Mouse (Mus musculus): ENCODE data around the gene Prepl. TPM values are rescaled to one million over a fixed set of nuclear protein-coding genes. Genes with fewer than 3 reads are reported as not detected.

The Prepl gene
- total RNA-seq (2021) (10 to 100 TPM; 39.5 to 39.9 TPM), polyA plus RNA-seq (2012; rRNA removed) (2.8 and 3.7 TPM in 2 replicates)
- long read RNA-seq, transcript Prepl-201 (14 exons, 3,255 nt): major isoform, 14 of 24 reads
- long read RNA-seq, partial matches to known transcripts: 3 of 24 reads
- long read RNA-seq, other reads (novel, unspliced or antisense): 3 of 24 reads

GRCm38 (mm10) chr17:85090120-85091099 lies at the start of gene Prepl, which contains the start of gene Camkmt:
Gene Prepl (minus strand): TSS chr17:85090241.
Gene Camkmt (plus strand): TSS chr17:85090552.
- peak; percentile 97 for DNase-seq

GRCm38 (mm10) chr17:85138393-85138792 lies 48.4 kb upstream of the Prepl start:
- DNase-seq: no peak

- DNase-seq: peak; percentile 43
Observed at GRCm38 (mm10) chr17:85116643-85117042, 26.6 kb upstream of the Prepl start.

- DNase-seq: no peak
Observed at GRCm38 (mm10) chr17:85113441-85113840, 23.4 kb upstream of the Prepl start.

- DNase-seq: no peak
Observed at GRCm38 (mm10) chr17:85110640-85111039, 20.6 kb upstream of the Prepl start.

GRCm38 (mm10) chr17:85103310-85103709 lies 13.3 kb upstream of the Prepl start:
- DNase-seq: peak; percentile 33

GRCm38 (mm10) chr17:85101751-85102150 lies 11.7 kb upstream of the Prepl start:
- DNase-seq: no peak

GRCm38 (mm10) chr17:85100232-85100631 lies 10.2 kb upstream of the Prepl start:
- DNase-seq: no peak

GRCm38 (mm10) chr17:85098677-85099323 lies 8.8 kb upstream of the Prepl start:
- peak; percentile 8 for DNase-seq

- DNase-seq: no peak
Observed at GRCm38 (mm10) chr17:85096396-85096795, 6.4 kb upstream of the Prepl start.

GRCm38 (mm10) chr17:85091762-85092161 lies 1.7 kb upstream of the Prepl start:
- no peak for DNase-seq

- DNase-seq: no peak
Observed at GRCm38 (mm10) chr17:85089621-85090020, 420 bp downstream of the Prepl start.

- peak; percentile 10 for DNase-seq
Observed at GRCm38 (mm10) chr17:85089011-85089410, 1.0 kb downstream of the Prepl start.

- DNase-seq: no peak
Observed at GRCm38 (mm10) chr17:85088401-85088800, 1.6 kb downstream of the Prepl start.

- DNase-seq: no peak
Observed at GRCm38 (mm10) chr17:85087591-85087990, 2.5 kb downstream of the Prepl start.

- no peak for DNase-seq
Observed at GRCm38 (mm10) chr17:85086501-85086900, 3.5 kb downstream of the Prepl start.

- DNase-seq: no peak
Observed at GRCm38 (mm10) chr17:85085335-85085734, 4.7 kb downstream of the Prepl start.

- no peak for DNase-seq
Observed at GRCm38 (mm10) chr17:85080781-85081180, 9.3 kb downstream of the Prepl start.

- DNase-seq: no peak
Observed at GRCm38 (mm10) chr17:85079276-85079675, 10.8 kb downstream of the Prepl start.

- DNase-seq: no peak
Observed at GRCm38 (mm10) chr17:85074083-85074482, 16.0 kb downstream of the Prepl start.

GRCm38 (mm10) chr17:85073214-85073613 lies 16.8 kb downstream of the Prepl start:
- DNase-seq: no peak

GRCm38 (mm10) chr17:85072383-85072782 lies 17.7 kb downstream of the Prepl start:
- no peak for DNase-seq

Data from adrenal gland, adult 2 months (tissue).